Mouse (Mus musculus): Measurements from ENCODE around the gene Hk1. TPM values are rescaled to one million over a fixed set of nuclear protein-coding genes. Genes with fewer than 3 reads are reported as not detected.

The Hk1 gene
- polyA plus RNA-seq (2012; ENCODE audit: low replicate concordance) = 506 and 712 TPM in 2 replicates

GRCm38 (mm10) chr10:62379808-62380207 is at the start of gene Hk1:
Hk1 (minus strand) TSS chr10:62379908.

GRCm38 (mm10) chr10:62422255-62422654 is 42.5 kb upstream of the Hk1 start, which contains the start of gene Hkdc1:
Hkdc1 (minus strand) TSS chr10:62422491.

GRCm38 (mm10) chr10:62252000-62252488 is 127.7 kb downstream of the Hk1 start, which contains the start of gene Tacr2:
Tacr2 (plus strand) TSS chr10:62252438.

GRCm38 (mm10) chr10:62230708-62231394 is 148.9 kb downstream of the Hk1 start, which contains the start of gene Tspan15:
Tspan15 (minus strand) TSS chr10:62231251.

Other genes starting within 250 kb of the Hk1 start
- gene Neurog3, start 246.8 kb downstream of the Hk1 start, polyA plus RNA-seq (2012; ENCODE audit: low replicate concordance) = not detected in 2 replicates
- 0.33 TPM in 1 of 2 replicates, not detected in the other for gene Fam241b, start 236.0 kb downstream of the Hk1 start, polyA plus RNA-seq (2012; ENCODE audit: low replicate concordance)
- gene Tspan15, start 148.7 kb downstream of the Hk1 start, polyA plus RNA-seq (2012; ENCODE audit: low replicate concordance) = 5.3 and 7.1 TPM in 2 replicates
- gene Tacr2, start 127.5 kb downstream of the Hk1 start, polyA plus RNA-seq (2012; ENCODE audit: low replicate concordance) = not detected in 2 replicates
- not detected in 2 replicates for gene Hkdc1, start 42.6 kb upstream of the Hk1 start, polyA plus RNA-seq (2012; ENCODE audit: low replicate concordance)
- 0.22 TPM in 1 of 2 replicates, not detected in the other for gene 4930507D05Rik, start 69.6 kb upstream of the Hk1 start, polyA plus RNA-seq (2012; ENCODE audit: low replicate concordance)
- 17.2 and 32.5 TPM in 2 replicates for gene Supv3l1, start 69.8 kb upstream of the Hk1 start, polyA plus RNA-seq (2012; ENCODE audit: low replicate concordance)
- gene Vps26a, start 106.9 kb upstream of the Hk1 start, polyA plus RNA-seq (2012; ENCODE audit: low replicate concordance) = 0.57 and 15.4 TPM in 2 replicates
- gene Srgn, start 147.5 kb upstream of the Hk1 start, polyA plus RNA-seq (2012; ENCODE audit: low replicate concordance) = 3.4 and 66.0 TPM in 2 replicates
- gene Kif1bp, start 198.5 kb upstream of the Hk1 start, polyA plus RNA-seq (2012; ENCODE audit: low replicate concordance) = 4.2 and 9.4 TPM in 2 replicates
- 60.1 and 80.2 TPM in 2 replicates for gene Ddx21, start 222.4 kb upstream of the Hk1 start, polyA plus RNA-seq (2012; ENCODE audit: low replicate concordance)

All from leukemia stem cell, adult 10-12 weeks (primary cell).